Mouse (Mus musculus) layer of hippocampus, adult 18-20 months (tissue): ENCODE data around the gene Mfap3. TPM values are rescaled to one million over a fixed set of nuclear protein-coding genes. Genes with fewer than 3 reads are reported as not detected.
"Not testable (repeated sequence)": the region's sequence is repeated elsewhere in the genome, so short reads cannot be mapped to it uniquely, and the experiment has no call there.

Source experiments
- DNase-seq, 2 experiments: peaks; one replicate each; pipeline ENCODE4 v3.0.0; 2022; ENCODE audit warnings: low spot score in 2 of 2
- total RNA-seq, 2 experiments: library from RNA; stranded (reverse); gene quantifications; 2 replicates each; pipeline ENCODE4 v1.2.3; 2021

Mfap3 gene
- total RNA-seq, 2 experiments from 2014 or later = 29.0 to 30.9 TPM

GRCm38 (mm10) chr11:57527506-57527905 lies 9.0 kb downstream of the Mfap3 start:
- no peak for DNase-seq

- no peak for DNase-seq
Observed at GRCm38 (mm10) chr11:57529111-57529510, 10.6 kb downstream of the Mfap3 start.

- peak in 1 of 2 experiments; percentile 59 for DNase-seq
Observed at GRCm38 (mm10) chr11:57531300-57531950, 13.0 kb downstream of the Mfap3 start.

- DNase-seq = no peak
Observed at GRCm38 (mm10) chr11:57532306-57532705, 13.8 kb downstream of the Mfap3 start.

GRCm38 (mm10) chr11:57535912-57536311 lies 17.4 kb downstream of the Mfap3 start:
- DNase-seq = peak in 1 of 2 experiments; percentile 31

- no peak for DNase-seq
Observed at GRCm38 (mm10) chr11:57539841-57540418, 21.5 kb downstream of the Mfap3 start.

- DNase-seq = no peak
Observed at GRCm38 (mm10) chr11:57540681-57541080, 22.2 kb downstream of the Mfap3 start.

- peak; percentile 64 to 90 for DNase-seq
Observed at GRCm38 (mm10) chr11:57548618-57549550, 30.4 kb downstream of the Mfap3 start.

GRCm38 (mm10) chr11:57550230-57550629 lies 31.8 kb downstream of the Mfap3 start:
- no peak for DNase-seq

- no peak for DNase-seq
Observed at GRCm38 (mm10) chr11:57551016-57551415, 32.6 kb downstream of the Mfap3 start.

GRCm38 (mm10) chr11:57553015-57553780 lies 34.7 kb downstream of the Mfap3 start:
- no peak for DNase-seq

GRCm38 (mm10) chr11:57557936-57558335 lies 39.5 kb downstream of the Mfap3 start:
- DNase-seq = not testable (repeated sequence)

- no peak for DNase-seq
Observed at GRCm38 (mm10) chr11:57564564-57564963, 46.1 kb downstream of the Mfap3 start.

- DNase-seq = no peak
Observed at GRCm38 (mm10) chr11:57566091-57567035, 47.9 kb downstream of the Mfap3 start.

- no peak for DNase-seq
Observed at GRCm38 (mm10) chr11:57568950-57569490, 50.6 kb downstream of the Mfap3 start.

GRCm38 (mm10) chr11:57571035-57571434 lies 52.6 kb downstream of the Mfap3 start:
- DNase-seq = no peak

GRCm38 (mm10) chr11:57573686-57574274 lies 55.3 kb downstream of the Mfap3 start:
- DNase-seq = no peak

GRCm38 (mm10) chr11:57576871-57577515 lies 58.5 kb downstream of the Mfap3 start:
- DNase-seq = peak in 1 of 2 experiments; percentile 56
